Mouse (Mus musculus) cerebellum, adult 2 months (tissue): Measurements from ENCODE around the gene Prdm5.

ENCODE experiments used
- CTCF ChIP-seq: fragments of 200-500 bp; IDR thresholded peaks from 2 replicates; pipeline ENCODE4 v1.5.1; 2011; ENCODE audit warnings: low read depth, mild to moderate bottlenecking, control low read depth, low read length, moderate library complexity, borderline replicate concordance; ENCODE audit not compliant: insufficient read depth
- POLR2A ChIP-seq: fragments of 200-500 bp; IDR thresholded peaks from 2 replicates; pipeline ENCODE4 v1.6.1; 2011; ENCODE audit warnings: low read length, control low read depth, borderline replicate concordance; ENCODE audit not compliant: insufficient read depth

DNA sequence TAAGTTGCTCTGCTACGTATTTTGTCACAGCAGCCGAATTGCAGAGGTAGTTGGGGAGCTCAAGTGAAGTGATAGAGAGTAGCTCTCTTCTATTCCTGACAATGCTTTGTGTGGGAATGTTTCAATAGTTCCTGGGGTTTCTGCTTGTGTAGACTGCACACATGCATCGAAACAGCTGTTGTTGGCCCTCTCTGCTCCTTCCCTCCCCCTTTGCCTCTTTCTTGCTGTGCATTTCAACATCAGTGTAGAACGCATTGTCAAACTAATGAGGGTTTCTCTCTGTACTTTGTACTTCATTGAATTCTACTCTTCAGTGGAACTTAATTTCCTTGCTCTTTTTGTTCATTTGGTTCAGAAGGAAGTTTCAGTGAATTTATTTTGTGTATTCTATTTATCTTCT is 75.8 kb downstream of the Prdm5 start:
- TF ChIP-seq CTCF (no peak), POLR2A (no peak)
